Mouse (Mus musculus) bone marrow, adult 2 months (tissue): ENCODE results near the gene Ocln. TPM values are rescaled to one million over a fixed set of nuclear protein-coding genes. Genes with fewer than 3 reads are reported as not detected.
"Not testable (repeated sequence)": the region's sequence is repeated elsewhere in the genome, so short reads cannot be mapped to it uniquely, and the experiment has no call there.

Experiments used
- H3K27ac ChIP-seq: fragments of 200-500 bp; 2 replicates; pipeline ENCODE4 v1.5.1; 2012; ENCODE audit warnings: low read depth, mild to moderate bottlenecking, control low read depth, inconsistent platforms, low read length; ENCODE audit not compliant: control insufficient read depth, poor library complexity, insufficient read depth
- H3K4me1 ChIP-seq: fragments of 200-500 bp; 2 replicates; pipeline ENCODE4 v1.6.1; 2011; ENCODE audit warnings: low read length; ENCODE audit not compliant: control insufficient read depth, insufficient read depth
- H3K4me3 ChIP-seq: fragments of 200-500 bp; replicated peaks from 2 replicates; pipeline ENCODE3; 2011; ENCODE audit warnings: mild to moderate bottlenecking, low read depth, low read length, control low read depth; ENCODE audit not compliant: control insufficient read depth
- CTCF ChIP-seq: fragments of 200-500 bp; IDR thresholded peaks from 2 replicates; pipeline ENCODE4 v1.5.1; 2011; ENCODE audit warnings: low read length, control low read depth; ENCODE audit not compliant: control insufficient read depth, insufficient read depth
- POLR2A ChIP-seq: fragments of 200-500 bp; IDR thresholded peaks from 2 replicates; pipeline ENCODE4 v1.6.1; 2011; ENCODE audit warnings: low read depth, mild to moderate bottlenecking, control low read depth, low read length, borderline replicate concordance; ENCODE audit not compliant: control insufficient read depth
- WGBS: fragments of 180-500 bp; shearing (Covaris S2); methylation state at CpG from one replicate; pipeline ENCODE4 v1.1.7; 2018; 5-methylcytosine and 5-hydroxymethylcytosine counted together
- polyA plus RNA-seq: library from polyadenylated mRNA; stranded (reverse); fragments of >200 nt; gene quantifications from 2 replicates; pipeline ENCODE4 v1.2.4, GENCODE M21; 2011; ENCODE audit warnings: low replicate concordance; ENCODE audit not compliant: missing spikeins, insufficient read depth, insufficient read length

Ocln gene
- polyA plus RNA-seq, 1 experiment: 0.60 TPM

- TF ChIP-seq CTCF (no peak), POLR2A (no peak)
- no peaks in the 10 kb centered on the region for H3K4me1 ChIP-seq
- WGBS: 79% methylated on average over 12 of the region's 12 CpGs
These were observed 36.1 kb downstream of the Ocln start for GRCm38 (mm10) chr13:100516213-100517105.

DNA sequence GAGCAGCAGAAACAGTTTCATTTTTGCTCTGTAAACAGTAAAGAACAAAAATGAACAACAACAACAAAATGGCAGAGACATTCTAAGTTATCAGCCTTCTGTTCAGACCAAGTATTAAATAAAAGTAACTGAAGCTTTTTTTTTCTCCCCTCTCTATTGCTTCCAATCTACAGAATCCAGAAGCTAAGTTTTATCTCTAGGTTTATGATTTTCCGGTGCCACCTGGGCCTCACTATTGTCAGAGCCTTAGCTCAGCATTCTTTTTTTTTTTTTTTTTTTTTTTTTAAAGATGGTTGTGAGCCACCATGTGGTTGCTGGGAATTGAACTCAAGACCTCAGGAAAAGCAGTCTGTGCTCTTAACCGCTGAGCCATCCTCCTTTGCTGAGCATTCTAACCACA, 39.7 kb downstream of the Ocln start:
- H3K4me3 ChIP-seq: no peak overlapping the region
- TF ChIP-seq CTCF: no peak
- no peak for TF ChIP-seq POLR2A
- no peaks in the 10 kb centered on the region for H3K4me1 ChIP-seq
- H3K27ac ChIP-seq: no peak overlapping the region
- WGBS: 79% methylated on average over 2 of the region's 2 CpGs

More at GRCm38 (mm10) chr13:100516213-100517105, 36.1 kb downstream of the Ocln start:
- Histone ChIP-seq H3K27ac (no peak overlapping the region), H3K4me3 (no peak overlapping the region)

DNA sequence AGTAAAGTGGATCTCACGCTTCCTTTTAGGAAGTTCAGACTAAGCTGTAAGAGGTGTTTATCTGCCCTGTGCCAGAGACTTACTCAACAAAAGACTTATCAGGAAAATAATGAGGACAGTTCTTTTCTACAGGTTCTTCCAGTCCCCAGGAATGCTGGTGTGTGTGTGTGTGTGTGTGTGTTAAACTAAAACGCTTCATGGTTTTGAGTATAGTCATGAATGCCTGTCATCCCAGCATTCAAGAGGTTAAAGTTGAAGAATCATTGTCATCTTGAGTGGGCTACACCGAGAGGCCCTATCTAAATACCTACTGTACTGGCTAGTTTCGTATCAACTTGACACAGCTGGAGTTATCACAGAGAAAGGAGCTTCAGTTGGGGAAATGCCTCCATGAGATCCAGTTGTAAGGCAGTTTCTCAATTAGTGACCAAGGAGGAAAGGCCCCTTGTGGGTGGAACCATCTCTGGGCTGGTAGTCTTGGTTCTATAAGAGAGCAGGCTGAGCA, 40.6 kb downstream of the Ocln start:
- Histone ChIP-seq H3K4me1 (no peaks in the 10 kb centered on the region), H3K4me3 (no peak overlapping the region), H3K27ac (no peak overlapping the region)
- TF ChIP-seq CTCF (no peak), POLR2A (no peak)
- 62% methylated on average over 4 of the region's 4 CpGs for WGBS

- Histone ChIP-seq H3K4me3 (no peak overlapping the region), H3K4me1 (no peaks in the 10 kb centered on the region), H3K27ac (no peak overlapping the region)
- WGBS: 52% methylated on average over 7 of the region's 7 CpGs
- TF ChIP-seq POLR2A: no peak
- TF ChIP-seq CTCF: no peak
These were observed 41.2 kb downstream of the Ocln start for GRCm38 (mm10) chr13:100511146-100511859.

DNA sequence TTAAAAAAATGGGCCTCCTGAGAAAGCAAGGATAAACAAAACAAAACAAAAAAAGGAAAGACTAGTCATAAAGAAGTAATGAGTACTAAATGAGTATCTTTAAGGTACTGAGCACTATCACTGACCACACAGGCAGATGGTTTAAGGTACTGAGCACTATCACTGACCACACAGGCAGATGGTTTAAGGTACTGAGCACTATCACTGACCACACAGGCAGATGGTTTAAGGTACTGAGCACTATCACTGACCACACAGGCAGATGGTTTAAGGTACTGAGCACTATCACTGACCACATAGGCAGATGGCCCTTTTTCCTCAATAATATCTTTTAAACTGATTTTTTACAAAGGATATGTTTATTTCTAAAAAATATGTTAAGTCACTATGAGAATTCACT, 52.9 kb downstream of the Ocln start:
- H3K27ac ChIP-seq, H3K4me3 ChIP-seq, H3K4me1 ChIP-seq: not testable (repeated sequence)

GRCm38 (mm10) chr13:100495337-100495736, 57.2 kb downstream of the Ocln start:
- Histone ChIP-seq H3K4me3 (no peak overlapping the region), H3K27ac (no peak overlapping the region), H3K4me1 (no peaks in the 10 kb centered on the region; the same call in 1 of the 2 replicates)
- WGBS: 88% methylated on average over 4 of the region's 4 CpGs
- TF ChIP-seq CTCF: no peak
- TF ChIP-seq POLR2A: no peak

DNA sequence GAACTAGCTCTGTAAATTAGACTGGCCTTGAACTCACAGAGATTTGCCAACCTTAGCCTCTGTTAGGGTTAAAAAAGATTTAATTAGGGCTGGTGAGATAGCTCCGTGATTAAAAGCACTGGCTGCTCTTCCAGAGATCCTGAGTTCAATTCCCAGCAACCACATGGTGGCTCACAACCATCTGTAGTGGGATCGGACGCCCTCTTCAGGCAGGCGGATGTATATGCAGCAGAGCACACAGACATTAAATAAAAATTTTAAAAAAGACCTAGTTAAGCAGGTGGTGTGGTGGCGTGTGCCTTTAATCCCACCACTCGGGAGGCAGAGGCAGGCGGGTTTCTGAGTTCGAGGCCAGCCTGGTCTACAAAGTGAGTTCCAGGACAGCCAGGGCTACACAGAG, 58.1 kb downstream of the Ocln start:
- WGBS: 74% methylated on average over 8 of the region's 8 CpGs
- H3K27ac ChIP-seq, H3K4me3 ChIP-seq, H3K4me1 ChIP-seq: not testable (repeated sequence)

DNA sequence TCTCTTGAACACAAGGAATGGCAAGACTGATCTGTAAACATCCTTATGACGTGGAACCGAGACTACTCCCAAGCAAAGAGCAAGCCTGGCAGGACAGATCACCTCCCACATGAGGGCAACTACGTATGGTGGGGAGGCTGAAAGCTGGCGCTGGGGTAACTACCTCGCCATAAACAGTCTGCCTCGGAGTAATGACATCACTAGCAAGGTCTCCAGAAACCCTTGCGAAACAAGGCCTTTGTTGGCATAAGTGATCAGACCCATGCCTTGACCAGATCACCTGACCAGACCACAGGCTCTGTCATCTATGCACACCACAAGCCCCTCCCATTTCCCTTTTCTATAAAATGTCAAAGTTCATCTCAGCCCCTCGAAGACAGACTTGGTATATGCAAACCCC, 59.2 kb downstream of the Ocln start:
- Histone ChIP-seq H3K4me3 (no peak overlapping the region), H3K4me1 (no peaks in the 10 kb centered on the region; the same call in 1 of the 2 replicates), H3K27ac (no peak overlapping the region)
- no peak for TF ChIP-seq CTCF
- TF ChIP-seq POLR2A: no peak
- WGBS: 45% methylated on average over 8 of the region's 8 CpGs
